Mouse (Mus musculus) megakaryocyte, embryonic 14.5 days (primary cell): ENCODE measurements at regions not wholly inside any gene's neighbourhood (a gene's known extent, or its start where the extent isn't known, plus 50 kb on each side); places are given as distances from the start of the nearest gene placed in this dataset.

ENCODE experiments used
- FLI1 ChIP-seq: IDR thresholded peaks from 2 replicates; pipeline ENCODE4 v1.6.1; 2012; ENCODE audit warnings: low read length, inconsistent platforms, mixed read lengths
- GATA1 ChIP-seq: IDR thresholded peaks from 3 replicates; pipeline ENCODE4 v1.6.1; 2012; ENCODE audit warnings: mixed read lengths, low read length, inconsistent platforms, borderline replicate concordance

GRCm38 (mm10) chr15:36375549-36375885 lies 632.1 kb downstream of the Zfp706 start:
- no peak for TF ChIP-seq GATA1
- no peak for TF ChIP-seq FLI1
